Mouse (Mus musculus) heart, postnatal 36 days (tissue): ENCODE measurements around the gene Tex26. TPM values are rescaled to one million over a fixed set of nuclear protein-coding genes. Genes with fewer than 3 reads are reported as not detected.

Source experiments
- DNase-seq, 2 experiments: peaks; one replicate each; pipeline ENCODE4 v3.0.0; 2021 to 2022
- intact Hi-C: fragments of 180-260 bp; cut with DNase I; formaldehyde crosslinking; loops from one replicate; pipeline ENCODE4 v1.15.1; 2025
- total RNA-seq, 2 experiments: library from RNA; stranded (reverse); gene quantifications; 2 replicates each; pipeline ENCODE4 v1.2.3; 2021

Gene Tex26
- total RNA-seq, 2 experiments from 2014 or later: not detected

GRCm38 (mm10) chr5:149484270-149484669 lies 44.8 kb downstream of the Tex26 start:
- intact Hi-C loops: loop anchor here (5.0 kb wide), 1 partner anchor 38 kb away; no protein-coding TSS in a partner anchor
- DNase-seq: no peak

GRCm38 (mm10) chr5:149485447-149485846 lies 46.0 kb downstream of the Tex26 start:
- no peak for DNase-seq
- intact Hi-C loops: no loop called here

- intact Hi-C loops: no loop called here
- DNase-seq: no peak
Measured at GRCm38 (mm10) chr5:149488360-149489021, 49.0 kb downstream of the Tex26 start.

GRCm38 (mm10) chr5:149489136-149489535 lies 49.7 kb downstream of the Tex26 start:
- intact Hi-C loops: no loop called here
- DNase-seq: no peak

- DNase-seq: no peak
- intact Hi-C loops: no loop called here
Measured at GRCm38 (mm10) chr5:149490275-149490674, 50.8 kb downstream of the Tex26 start.

GRCm38 (mm10) chr5:149495655-149496054 lies 56.2 kb downstream of the Tex26 start:
- intact Hi-C loops: no loop called here
- DNase-seq: no peak

- intact Hi-C loops: no loop called here
- DNase-seq: no peak
Measured at GRCm38 (mm10) chr5:149496401-149497066, 57.1 kb downstream of the Tex26 start.

GRCm38 (mm10) chr5:149499936-149500335 lies 60.5 kb downstream of the Tex26 start:
- intact Hi-C loops: no loop called here
- no peak for DNase-seq

GRCm38 (mm10) chr5:149503423-149504175 lies 64.1 kb downstream of the Tex26 start:
- no peak for DNase-seq
- intact Hi-C loops: no loop called here

- DNase-seq: no peak
- intact Hi-C loops: no loop called here
Measured at GRCm38 (mm10) chr5:149504985-149505384, 65.5 kb downstream of the Tex26 start.

- intact Hi-C loops: no loop called here
- no peak for DNase-seq
Measured at GRCm38 (mm10) chr5:149506033-149506432, 66.6 kb downstream of the Tex26 start.

GRCm38 (mm10) chr5:149508094-149509029 lies 68.9 kb downstream of the Tex26 start:
- intact Hi-C loops: no loop called here
- no peak for DNase-seq

- DNase-seq: no peak
- intact Hi-C loops: no loop called here
Measured at GRCm38 (mm10) chr5:149510323-149510722, 70.9 kb downstream of the Tex26 start.

- no peak for DNase-seq
Measured at GRCm38 (mm10) chr5:149512695-149513094, 73.2 kb downstream of the Tex26 start.

GRCm38 (mm10) chr5:149513438-149514086 lies 74.1 kb downstream of the Tex26 start:
- intact Hi-C loops: no loop called here
- no peak for DNase-seq

More at GRCm38 (mm10) chr5:149512695-149513094, 73.2 kb downstream of the Tex26 start:
- intact Hi-C loops: no loop called here

GRCm38 (mm10) chr5:149514087-149514671 lies 74.7 kb downstream of the Tex26 start:
- peak; percentile 34 to 38 for DNase-seq
- intact Hi-C loops: no loop called here

- intact Hi-C loops: no loop called here
- no peak for DNase-seq
Measured at GRCm38 (mm10) chr5:149514890-149515289, 75.4 kb downstream of the Tex26 start.

GRCm38 (mm10) chr5:149517116-149517515 lies 77.7 kb downstream of the Tex26 start:
- intact Hi-C loops: no loop called here
- DNase-seq: no peak
